Mouse (Mus musculus) myocyte (in vitro differentiated cells): Measurements from ENCODE around the gene Gramd1b.

Experiments
- CEBPB ChIP-seq: IDR thresholded peaks from 2 replicates; pipeline ENCODE4 v1.6.1; 2011; ENCODE audit warnings: mild to moderate bottlenecking, moderate library complexity; ENCODE audit not compliant: poor library complexity, insufficient read depth, severe bottlenecking
- E2F4 ChIP-seq: IDR thresholded peaks from one replicate; pipeline ENCODE4 v1.6.1; 2011; ENCODE audit warnings: mild to moderate bottlenecking, control low read depth, moderate library complexity; ENCODE audit not compliant: insufficient read depth
- MAX ChIP-seq: IDR thresholded peaks from one replicate; pipeline ENCODE4 v1.6.1; 2011; ENCODE audit warnings: low read depth, mild to moderate bottlenecking, control low read depth
- MYOD1 ChIP-seq, 3 experiments: IDR thresholded peaks; one replicate each; pipeline ENCODE4 v1.6.1; 2011; ENCODE audit warnings: control low read depth in 2 of 3, low read depth in 2 of 3, mild to moderate bottlenecking in 2 of 3, moderate library complexity in 1 of 3; ENCODE audit not compliant: insufficient read length in 2 of 3, control insufficient read depth in 1 of 3
- MYOG ChIP-seq, 3 experiments: IDR thresholded peaks; one replicate each; pipeline ENCODE4 v1.6.1; 2011; ENCODE audit warnings: control low read depth in 2 of 3, low read depth in 2 of 3, mild to moderate bottlenecking in 2 of 3; ENCODE audit not compliant: insufficient read length in 2 of 3, control insufficient read depth in 1 of 3, insufficient read depth in 1 of 3
- POLR2A ChIP-seq: IDR thresholded peaks from one replicate; pipeline ENCODE4 v1.6.1; 2011; ENCODE audit warnings: low read depth, mild to moderate bottlenecking, control low read depth, moderate library complexity; ENCODE audit not compliant: insufficient read length
- POLR2AphosphoS2 ChIP-seq: IDR thresholded peaks from one replicate; pipeline ENCODE4 v1.6.1; 2011; ENCODE audit warnings: low read depth, control low read depth; ENCODE audit not compliant: insufficient read length
- REST ChIP-seq: IDR thresholded peaks from one replicate; pipeline ENCODE4 v1.6.1; 2011; ENCODE audit warnings: mild to moderate bottlenecking, control low read depth, moderate library complexity; ENCODE audit not compliant: insufficient read depth, insufficient read length
- TCF12 ChIP-seq: IDR thresholded peaks from one replicate; pipeline ENCODE4 v1.6.1; 2011; ENCODE audit warnings: mild to moderate bottlenecking, control low read depth; ENCODE audit not compliant: poor library complexity, insufficient read depth, severe bottlenecking
- USF1 ChIP-seq: IDR thresholded peaks from one replicate; pipeline ENCODE4 v1.6.1; 2011; ENCODE audit warnings: low read depth, mild to moderate bottlenecking, control low read depth, moderate library complexity

DNA sequence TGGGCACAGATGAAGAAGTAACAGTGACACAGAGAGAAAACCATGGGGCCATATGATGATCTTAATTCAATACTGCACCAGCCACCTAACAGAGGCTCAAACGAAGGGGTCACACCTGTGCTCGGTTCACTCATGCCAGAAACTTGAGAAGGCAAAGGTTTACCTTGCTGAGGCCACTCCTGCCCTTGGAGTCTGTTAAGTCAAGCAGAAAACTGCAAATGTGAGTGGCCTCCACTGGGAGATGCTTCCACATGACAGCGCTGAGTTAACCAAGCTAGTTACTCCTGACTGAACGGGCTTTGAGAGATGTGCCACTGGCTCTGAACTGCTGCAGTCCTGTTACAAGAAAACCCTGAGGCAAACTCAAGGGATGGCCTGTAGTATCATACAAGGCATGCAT, 83.9 kb downstream of the Gramd1b start:
- TF ChIP-seq TCF12 = no peak
- no peak for TF ChIP-seq POLR2AphosphoS2
- TF ChIP-seq CEBPB = no peak
- no peak for TF ChIP-seq POLR2A
- TF ChIP-seq MYOG (IDR thresholded peaks at IDR 0.05; ENCODE audit: control insufficient read depth in 1 of 3, insufficient read depth in 1 of 3, insufficient read length in 2 of 3, low read depth in 2 of 3) = no peak
- no peak for TF ChIP-seq MAX
- TF ChIP-seq E2F4 = no peak
- TF ChIP-seq USF1 = no peak
- no peak for TF ChIP-seq REST
- TF ChIP-seq MYOD1 (IDR thresholded peaks at IDR 0.05; ENCODE audit: control insufficient read depth in 1 of 3, insufficient read length in 2 of 3, low read depth in 2 of 3) = no peak
